Mouse (Mus musculus) heart, postnatal 0 days (tissue): Measurements from ENCODE around the gene Hnf4a.

Source experiments
- CTCF ChIP-seq: IDR thresholded peaks from 2 replicates; pipeline ENCODE4 v1.5.1; 2016; ENCODE audit warnings: antibody characterized with exemption, control low read depth, low read depth
- EP300 ChIP-seq: IDR thresholded peaks from 2 replicates; pipeline ENCODE4 v1.6.1; 2016; ENCODE audit warnings: antibody characterized with exemption, low read depth

DNA sequence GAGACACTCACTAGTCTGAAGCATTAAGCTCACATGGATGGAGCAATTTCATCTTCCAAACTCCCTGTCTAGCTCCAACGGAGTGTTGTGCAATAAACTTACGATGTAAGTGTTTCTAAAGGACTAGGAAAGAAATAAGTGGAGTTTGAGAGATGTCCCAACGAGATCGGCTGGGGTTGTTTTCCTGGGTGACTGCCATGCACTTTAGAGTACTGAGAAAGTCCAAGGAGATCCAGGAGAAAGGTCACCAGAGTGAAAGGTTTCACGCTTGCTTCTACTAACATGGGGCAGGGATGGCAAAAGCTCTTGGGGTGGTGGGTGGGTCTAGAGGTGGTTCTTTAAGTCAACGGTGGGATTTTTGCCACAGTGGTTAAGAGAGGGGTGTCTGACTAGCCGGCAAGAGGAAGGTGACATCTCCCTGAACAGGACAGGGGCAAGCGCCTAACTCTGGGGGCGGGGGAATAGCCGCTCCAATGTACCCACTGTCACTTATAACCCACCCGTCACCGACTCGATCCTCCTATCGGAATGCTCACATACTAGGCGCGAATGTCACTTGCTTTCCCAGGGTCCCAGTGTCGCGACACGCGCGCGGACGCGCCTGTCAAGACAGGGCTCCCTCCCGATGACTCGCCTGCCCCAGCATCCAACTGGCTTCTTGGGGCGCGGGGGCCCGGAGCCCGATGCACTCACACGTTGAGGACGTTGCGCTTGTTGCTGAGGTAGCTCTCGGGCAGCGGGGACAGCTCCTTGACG is 34.7 kb upstream of the Hnf4a start:
- TF ChIP-seq EP300: no peak
- TF ChIP-seq CTCF: no peak
